Mouse (Mus musculus): ENCODE measurements around the gene Ift46.
"Not testable (repeated sequence)": the region's sequence is repeated elsewhere in the genome, so short reads cannot be mapped to it uniquely, and the experiment has no call there.

Gene Ift46

GRCm38 (mm10) chr9:44736301-44736700, 31.4 kb upstream of the Ift46 start:
- DNase-seq, result no peak

- DNase-seq, result no peak
These were observed 30.3 kb upstream of the Ift46 start for GRCm38 (mm10) chr9:44737240-44737949.

- no peak for DNase-seq
These were observed 27.0 kb upstream of the Ift46 start for GRCm38 (mm10) chr9:44740663-44741192.

GRCm38 (mm10) chr9:44745371-44745770, 22.3 kb upstream of the Ift46 start:
- DNase-seq, result no peak

- no peak for DNase-seq
These were observed 21.0 kb upstream of the Ift46 start for GRCm38 (mm10) chr9:44746666-44747065.

GRCm38 (mm10) chr9:44747341-44747740, 20.4 kb upstream of the Ift46 start:
- no peak for DNase-seq

- no peak for DNase-seq
These were observed 19.2 kb upstream of the Ift46 start for GRCm38 (mm10) chr9:44748473-44748872.

- DNase-seq, result no peak
These were observed 6.8 kb upstream of the Ift46 start for GRCm38 (mm10) chr9:44760873-44761272.

- not testable (repeated sequence) for DNase-seq
These were observed 304 bp downstream of the Ift46 start for GRCm38 (mm10) chr9:44768029-44768394.

- DNase-seq, result no peak
These were observed 3.7 kb downstream of the Ift46 start for GRCm38 (mm10) chr9:44771376-44771775.

GRCm38 (mm10) chr9:44772392-44772749, 4.7 kb downstream of the Ift46 start:
- DNase-seq, result no peak

- peak; percentile 93 to 94 for DNase-seq
These were observed 5.3 kb downstream of the Ift46 start for GRCm38 (mm10) chr9:44772750-44773651.

- no peak for DNase-seq
These were observed 25.1 kb downstream of the Ift46 start for GRCm38 (mm10) chr9:44792842-44793241.

GRCm38 (mm10) chr9:44798298-44798697, 30.6 kb downstream of the Ift46 start:
- DNase-seq, result no peak

GRCm38 (mm10) chr9:44799102-44799957, 31.6 kb downstream of the Ift46 start, which contains the start of gene Tmem25:
TSS of gene Tmem25 (minus strand) at chr9:44799307.
- DNase-seq, result peak; percentile 74 to 76

- DNase-seq, result no peak
These were observed 32.2 kb downstream of the Ift46 start for GRCm38 (mm10) chr9:44799958-44800324.

GRCm38 (mm10) chr9:44801669-44802068, 34.0 kb downstream of the Ift46 start:
- no peak for DNase-seq

GRCm38 (mm10) chr9:44802808-44803450, 35.2 kb downstream of the Ift46 start, which contains the start of gene Ttc36:
TSS of gene Ttc36 (minus strand) at chr9:44803072.
- no peak for DNase-seq

GRCm38 (mm10) chr9:44804678-44805077, 37.0 kb downstream of the Ift46 start:
- no peak for DNase-seq

GRCm38 (mm10) chr9:44805536-44805935, 37.8 kb downstream of the Ift46 start:
- DNase-seq, result no peak

GRCm38 (mm10) chr9:44807141-44807540, 39.4 kb downstream of the Ift46 start:
- DNase-seq, result no peak

- DNase-seq, result no peak
These were observed 40.1 kb downstream of the Ift46 start for GRCm38 (mm10) chr9:44807778-44808177.

All from B cell, adult 2 months (primary cell).